Mouse (Mus musculus): ENCODE results near the gene Ppp4r2. TPM values are rescaled to one million over a fixed set of nuclear protein-coding genes. Genes with fewer than 3 reads are reported as not detected.
"Not testable (repeated sequence)": the region's sequence is repeated elsewhere in the genome, so short reads cannot be mapped to it uniquely, and the experiment has no call there.

The Ppp4r2 gene
- polyA plus RNA-seq, 3 experiments from 2014 or later: 22.8 to 35.4 (median 30.6) TPM

DNA sequence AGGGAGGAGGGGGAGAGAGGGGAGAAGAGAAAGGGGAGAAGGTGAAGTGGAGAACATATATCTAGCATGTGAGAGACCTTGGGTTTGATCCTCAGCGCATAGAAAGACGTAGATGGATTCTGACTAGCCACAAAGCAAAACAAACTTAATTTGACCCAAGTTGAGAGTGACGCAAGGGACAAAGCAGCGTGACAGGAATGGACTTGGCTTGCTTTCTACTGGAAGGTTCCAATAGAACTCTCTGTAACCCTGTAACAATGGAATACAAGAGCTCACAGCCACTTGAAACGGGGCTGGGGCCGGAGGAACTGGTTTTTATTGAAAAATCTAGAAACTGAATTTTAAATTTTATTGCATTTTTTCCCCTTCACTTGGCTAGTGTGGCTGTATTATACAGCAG, 1.7 kb upstream of the Ppp4r2 start:
- ATAC-seq: no peak

- ATAC-seq: peak; percentile 34
Observed at GRCm38 (mm10) chr6:100833811-100834481, 524 bp downstream of the Ppp4r2 start.

GRCm38 (mm10) chr6:100834489-100835160, 1.2 kb downstream of the Ppp4r2 start:
- ATAC-seq: no peak

DNA sequence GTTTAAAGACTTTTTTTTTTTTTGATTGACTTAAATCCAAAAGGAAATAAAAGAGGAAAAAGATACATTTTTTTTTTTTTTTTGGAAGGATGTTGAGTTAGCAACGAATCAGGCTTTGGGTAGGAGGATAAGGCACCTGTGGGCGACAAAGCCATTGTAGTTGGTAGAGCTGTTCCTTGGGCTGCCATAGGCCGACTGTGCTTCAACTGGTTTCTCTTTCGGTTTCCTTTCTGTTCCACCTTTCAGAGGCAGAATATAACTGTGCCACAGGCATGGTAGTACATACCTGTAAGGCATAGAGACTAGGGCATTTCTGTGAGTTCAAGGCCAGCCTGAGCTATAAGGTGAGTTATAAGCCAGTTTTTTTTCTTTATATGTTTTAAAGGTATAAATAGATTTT, 11.6 kb downstream of the Ppp4r2 start:
- ATAC-seq: peak; percentile 62

DNA sequence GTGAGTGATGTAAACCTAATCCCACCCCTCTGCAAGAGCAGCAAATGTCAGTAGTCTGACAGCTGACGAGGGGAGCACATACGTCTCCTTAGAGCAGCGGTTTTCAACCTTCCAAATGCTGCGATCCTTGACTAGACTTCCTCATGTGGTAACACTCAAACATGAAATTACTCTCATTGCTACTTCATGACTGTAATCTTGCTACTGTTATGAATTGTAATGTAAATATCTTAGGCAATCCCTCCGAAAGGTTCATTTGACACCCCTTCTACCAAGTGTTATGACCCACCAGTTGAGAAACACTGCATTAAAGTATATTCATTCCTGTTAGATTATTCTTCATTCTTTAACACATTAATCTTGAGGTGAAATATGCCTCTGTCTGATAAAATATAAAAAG, 13.8 kb downstream of the Ppp4r2 start:
- no peak for ATAC-seq

DNA sequence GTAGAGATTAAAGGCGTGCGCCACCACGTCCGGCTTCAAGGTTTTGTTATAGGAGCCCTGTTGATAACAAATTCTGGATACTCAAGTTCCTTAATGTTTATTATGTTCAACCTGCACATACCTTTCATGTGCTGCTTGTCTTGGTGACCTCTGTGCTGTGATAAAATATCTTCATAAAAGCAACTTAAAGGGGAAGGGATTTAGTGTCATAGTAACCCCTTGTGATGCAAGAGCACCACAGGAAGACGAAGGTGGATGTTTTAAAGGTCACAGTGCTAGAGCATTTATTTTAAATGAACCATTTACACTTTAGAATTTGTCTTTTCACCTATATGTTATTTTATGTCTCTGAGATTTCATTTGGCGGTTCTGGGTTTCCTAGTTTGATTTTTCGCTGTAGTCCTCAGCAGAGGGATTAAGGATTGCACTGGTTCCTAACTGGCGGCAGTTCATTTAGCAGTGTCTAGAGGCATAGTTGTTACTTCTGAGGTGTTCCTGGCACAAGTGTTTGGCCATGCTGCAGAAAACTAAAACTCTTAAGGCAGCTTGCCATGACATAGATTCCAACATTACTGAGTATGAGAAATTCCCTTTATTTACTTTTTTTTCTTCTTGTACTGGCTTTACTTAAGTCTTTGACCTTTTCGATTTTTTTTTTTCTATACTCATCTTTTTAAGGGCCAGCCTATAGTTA, 15.4 kb downstream of the Ppp4r2 start:
- ATAC-seq: peak; percentile 38

- no peak for ATAC-seq
Observed at GRCm38 (mm10) chr6:100850671-100851081, 17.3 kb downstream of the Ppp4r2 start.

GRCm38 (mm10) chr6:100851083-100851482, 17.7 kb downstream of the Ppp4r2 start:
- no peak for ATAC-seq

DNA sequence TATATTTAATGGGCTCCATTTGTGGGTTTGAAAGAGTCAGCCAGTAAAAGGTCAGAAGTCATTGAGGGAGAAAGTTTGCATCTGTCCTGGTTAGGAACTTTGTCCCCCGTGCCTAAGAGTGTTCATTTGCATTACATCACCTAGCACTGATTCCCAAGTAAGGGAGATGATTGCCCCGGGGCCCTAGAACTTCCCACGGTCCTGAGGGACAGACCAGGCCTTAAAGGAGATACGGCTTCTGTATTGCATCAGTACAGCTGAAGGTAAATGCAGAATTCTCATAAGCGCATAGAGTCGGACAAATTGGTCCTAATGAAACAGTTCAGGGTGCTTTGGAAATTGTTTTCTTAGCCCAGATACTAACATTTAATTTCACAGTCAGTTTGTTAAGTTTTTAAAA, 31.9 kb downstream of the Ppp4r2 start:
- no peak for ATAC-seq

DNA sequence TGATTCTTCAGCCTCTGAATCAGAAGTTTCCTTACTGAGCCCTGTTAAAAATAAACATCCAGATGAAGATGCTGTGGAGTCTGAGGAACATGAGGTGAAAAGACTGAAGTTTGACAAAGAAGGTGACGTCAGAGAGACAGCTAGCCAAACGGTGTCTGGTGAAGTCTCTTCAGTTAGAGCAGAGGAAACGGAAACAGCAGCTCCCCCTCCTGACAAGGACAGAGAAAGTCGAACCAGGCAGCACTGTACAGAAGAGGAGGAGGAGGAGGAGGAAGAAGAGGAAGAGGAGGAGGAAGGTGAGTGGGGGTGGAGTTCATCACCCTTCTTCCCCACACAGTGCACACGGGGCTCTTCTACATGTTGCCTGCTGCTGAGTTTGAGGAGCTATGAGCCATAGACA, 32.4 kb downstream of the Ppp4r2 start:
- ATAC-seq: peak; percentile 25

DNA sequence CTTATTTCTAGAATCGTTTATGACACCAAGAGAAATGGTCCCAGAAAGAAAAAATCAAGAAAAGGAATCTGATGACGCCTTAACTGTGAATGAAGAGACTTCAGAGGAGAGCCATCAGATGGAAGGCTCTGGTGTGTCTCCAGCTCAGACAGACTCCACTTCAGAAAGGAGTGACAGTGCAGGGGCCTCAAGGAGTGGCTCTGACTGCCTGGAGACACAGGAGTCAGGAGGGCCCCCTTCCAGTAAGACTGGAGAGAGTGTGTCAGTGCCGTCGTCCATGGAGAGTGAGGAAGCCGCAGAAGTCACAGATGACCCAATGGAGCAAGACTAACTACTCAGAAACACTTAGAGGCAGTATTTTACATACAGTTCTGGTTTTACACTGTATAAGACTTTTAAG, 32.8 kb downstream of the Ppp4r2 start:
- not testable (repeated sequence) for ATAC-seq

DNA sequence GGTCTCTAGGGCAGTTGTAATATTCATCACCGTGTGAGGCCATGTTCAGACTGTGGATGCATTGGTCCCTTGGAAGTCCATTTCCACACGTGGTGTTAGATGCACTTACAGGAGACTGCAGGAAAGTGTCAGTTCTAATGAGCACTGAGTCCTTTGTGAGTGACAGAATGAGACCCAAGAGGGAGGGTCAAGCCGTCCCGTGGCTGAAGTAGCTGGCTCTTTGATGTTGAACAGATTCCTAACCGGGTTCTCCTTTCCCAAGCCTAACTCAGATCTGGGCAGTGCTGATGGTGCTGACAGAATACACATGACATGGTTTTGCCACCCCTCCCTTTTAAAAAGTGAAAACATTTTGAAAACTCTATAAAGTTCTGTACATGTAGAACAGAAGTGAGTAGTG, 35.4 kb downstream of the Ppp4r2 start:
- no peak for ATAC-seq

- no peak for ATAC-seq
Observed at GRCm38 (mm10) chr6:100869909-100870308, 36.5 kb downstream of the Ppp4r2 start.

- no peak for ATAC-seq
Observed at GRCm38 (mm10) chr6:100873191-100873590, 39.8 kb downstream of the Ppp4r2 start.

- ATAC-seq: peak; percentile 83
Observed at GRCm38 (mm10) chr6:100875862-100876623, 42.6 kb downstream of the Ppp4r2 start.

DNA sequence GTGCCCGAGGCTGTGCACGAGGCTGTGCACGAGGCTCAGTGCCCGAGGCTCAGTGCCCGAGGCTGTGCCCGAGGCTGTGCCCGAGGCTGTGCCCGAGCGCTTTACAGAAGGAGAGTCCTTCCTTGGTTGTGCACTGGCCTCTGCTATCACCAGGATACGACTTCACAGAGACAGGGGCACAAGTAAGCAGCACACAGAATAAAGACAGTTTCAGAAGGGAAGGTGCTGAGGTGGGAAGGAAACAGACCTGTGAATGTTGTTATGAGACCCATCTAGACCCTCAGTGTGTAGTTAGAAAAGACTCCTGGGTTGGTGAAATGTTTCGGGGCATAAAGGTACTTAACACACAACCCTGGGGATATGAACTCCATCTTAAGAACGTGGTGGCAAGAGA, 43.2 kb downstream of the Ppp4r2 start:
- no peak for ATAC-seq

GRCm38 (mm10) chr6:100878546-100878945, 45.1 kb downstream of the Ppp4r2 start:
- ATAC-seq: no peak

- ATAC-seq: no peak
Observed at GRCm38 (mm10) chr6:100879607-100880006, 46.2 kb downstream of the Ppp4r2 start.

DNA sequence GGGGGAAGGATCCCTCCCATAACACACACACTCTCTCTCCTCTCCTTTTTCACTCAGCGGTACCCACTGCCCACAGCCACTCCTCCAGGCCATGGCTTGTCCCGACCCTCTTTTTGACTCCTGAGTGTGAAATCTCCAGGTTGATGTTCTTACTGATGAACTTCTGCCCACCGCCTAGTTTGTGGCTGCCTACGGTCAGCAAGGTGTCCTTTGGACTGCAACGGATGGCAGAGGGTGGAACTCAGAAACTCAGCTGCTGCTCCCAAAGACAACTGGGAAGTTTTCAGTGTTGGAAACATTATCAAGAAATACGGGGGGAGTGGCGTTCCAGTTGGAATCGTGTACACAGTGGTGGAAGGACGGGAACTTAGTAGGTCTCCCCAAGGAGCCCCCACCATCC, 48.2 kb downstream of the Ppp4r2 start:
- ATAC-seq: no peak

GRCm38 (mm10) chr6:100882381-100883213, 49.2 kb downstream of the Ppp4r2 start:
- peak; percentile 43 for ATAC-seq

GRCm38 (mm10) chr6:100883233-100883632, 49.8 kb downstream of the Ppp4r2 start:
- ATAC-seq: peak; percentile 35

- no peak for ATAC-seq
Observed at GRCm38 (mm10) chr6:100884594-100885225, 51.3 kb downstream of the Ppp4r2 start.
